Mouse (Mus musculus) kidney, embryonic 14.5 days (tissue): ENCODE results near the gene Cbx3. TPM values are rescaled to one million over a fixed set of nuclear protein-coding genes. Genes with fewer than 3 reads are reported as not detected.
"Not testable (repeated sequence)": the region's sequence is repeated elsewhere in the genome, so short reads cannot be mapped to it uniquely, and the experiment has no call there.

Experiments used
- ATAC-seq: fragments of 200-750 bp; cut with Nextera tagmentation; 2 replicates; pipeline ENCODE4 v1.8.0; 2017; ENCODE audit warnings: moderate number of reproducible peaks, mild to moderate bottlenecking, moderate TSS enrichment, moderate library complexity; ENCODE audit not compliant: low FRiP score, low TSS enrichment
- H3K27ac ChIP-seq: fragments of 300-500 bp; sonication (generic); 2 replicates; pipeline ENCODE4 v1.5.1; 2014; ENCODE audit warnings: low read depth, mild to moderate bottlenecking, low read length, moderate library complexity, mixed read lengths
- H3K27me3 ChIP-seq: fragments of 300-500 bp; sonication (generic); 2 replicates; pipeline ENCODE4 v1.6.1; 2014; ENCODE audit warnings: mild to moderate bottlenecking, low read length; ENCODE audit not compliant: control insufficient read depth, insufficient read depth
- H3K36me3 ChIP-seq: fragments of 300-500 bp; sonication (generic); 2 replicates; pipeline ENCODE4 v1.6.1; 2014; ENCODE audit warnings: low read length, mixed read lengths; ENCODE audit not compliant: control insufficient read depth, insufficient read depth
- H3K4me1 ChIP-seq: fragments of 300-500 bp; sonication (generic); 2 replicates; pipeline ENCODE4 v1.6.1; 2014; ENCODE audit warnings: low read length, mixed read lengths; ENCODE audit not compliant: control insufficient read depth, insufficient read depth
- H3K4me2 ChIP-seq: fragments of 300-500 bp; sonication (generic); replicated peaks from 2 replicates; pipeline ENCODE4 v1.6.1; 2014; ENCODE audit warnings: low read depth, mild to moderate bottlenecking, low read length
- H3K4me3 ChIP-seq: fragments of 300-500 bp; sonication (generic); 2 replicates; pipeline ENCODE4 v1.5.1; 2014; ENCODE audit warnings: mild to moderate bottlenecking, low read length
- H3K9ac ChIP-seq: fragments of 300-500 bp; sonication (generic); 2 replicates; pipeline ENCODE4 v1.6.1; 2014; ENCODE audit warnings: low read depth, mild to moderate bottlenecking, low read length, moderate library complexity
- H3K9me3 ChIP-seq: fragments of 300-500 bp; sonication (generic); 2 replicates; pipeline ENCODE4 v1.6.1; 2016; ENCODE audit warnings: low read length; ENCODE audit not compliant: control insufficient read depth
- WGBS: fragments of 180-500 bp; shearing (Covaris S2); extraction: QIAGEN DNeasy Blood & Tissue Kit; methylation state at CpG from one replicate; pipeline ENCODE4 v1.1.7; 2014; 5-methylcytosine and 5-hydroxymethylcytosine counted together
- polyA plus RNA-seq: library from polyadenylated mRNA; unstranded; fragments of >200 nt; fragmentation: Nextera tagmentation; extraction: Ambion mirVana; gene quantifications from 2 replicates; pipeline ENCODE4 v1.2.1, GENCODE M21; 2014

Cbx3 gene
- polyA plus RNA-seq, 1 experiment from 2014 or later = 559 TPM

DNA sequence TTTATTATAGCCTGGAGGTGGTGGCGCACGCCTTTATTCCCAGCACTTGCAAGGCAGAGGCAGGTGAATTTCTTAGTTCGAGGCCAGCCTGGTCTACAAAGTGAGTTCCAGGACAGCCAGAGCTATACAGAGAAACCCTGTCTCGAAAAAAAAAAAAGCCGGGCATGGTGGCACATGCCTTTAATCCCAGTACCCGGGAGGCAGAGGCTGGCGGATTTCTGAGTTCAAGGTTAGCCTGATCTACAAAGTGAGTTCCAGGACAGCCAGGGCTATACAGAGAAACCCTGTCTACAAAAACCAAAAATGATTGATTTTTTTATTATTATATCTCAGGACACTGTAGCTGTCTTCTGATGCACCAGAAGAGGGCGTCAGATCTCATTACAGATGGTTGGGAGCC lies 14.4 kb downstream of the Cbx3 start:
- H3K4me1 ChIP-seq, H3K4me3 ChIP-seq, H3K4me2 ChIP-seq, H3K9ac ChIP-seq, H3K27ac ChIP-seq, ATAC-seq, H3K9me3 ChIP-seq, H3K27me3 ChIP-seq: not testable (repeated sequence)
- 89% methylated on average over 8 of the region's 8 CpGs for WGBS
- H3K36me3 ChIP-seq = peaks cover 36% of the 10 kb centered on the region

DNA sequence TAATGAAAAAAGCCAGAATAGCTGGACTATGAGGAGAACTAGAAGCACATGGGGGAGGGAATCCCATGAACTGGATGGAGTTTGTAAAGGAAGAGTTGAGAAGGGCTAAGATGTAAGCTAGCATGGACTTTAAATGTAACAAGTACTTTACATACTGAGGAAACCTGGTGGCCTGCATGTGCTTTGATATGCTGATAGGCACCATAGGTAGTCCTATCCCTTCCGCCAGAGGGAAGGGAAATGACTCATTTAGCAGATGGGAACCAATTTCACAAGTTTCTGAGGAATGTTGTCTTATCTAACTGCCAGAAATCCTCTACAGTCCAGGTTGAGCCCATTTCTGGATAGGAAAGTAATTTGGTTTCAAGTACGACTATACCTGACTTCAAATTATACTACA lies 15.5 kb downstream of the Cbx3 start:
- H3K4me1 ChIP-seq = no peaks in the 10 kb centered on the region
- 40% methylated on average over 2 of the region's 2 CpGs for WGBS
- no peak overlapping the region for H3K9ac ChIP-seq

DNA sequence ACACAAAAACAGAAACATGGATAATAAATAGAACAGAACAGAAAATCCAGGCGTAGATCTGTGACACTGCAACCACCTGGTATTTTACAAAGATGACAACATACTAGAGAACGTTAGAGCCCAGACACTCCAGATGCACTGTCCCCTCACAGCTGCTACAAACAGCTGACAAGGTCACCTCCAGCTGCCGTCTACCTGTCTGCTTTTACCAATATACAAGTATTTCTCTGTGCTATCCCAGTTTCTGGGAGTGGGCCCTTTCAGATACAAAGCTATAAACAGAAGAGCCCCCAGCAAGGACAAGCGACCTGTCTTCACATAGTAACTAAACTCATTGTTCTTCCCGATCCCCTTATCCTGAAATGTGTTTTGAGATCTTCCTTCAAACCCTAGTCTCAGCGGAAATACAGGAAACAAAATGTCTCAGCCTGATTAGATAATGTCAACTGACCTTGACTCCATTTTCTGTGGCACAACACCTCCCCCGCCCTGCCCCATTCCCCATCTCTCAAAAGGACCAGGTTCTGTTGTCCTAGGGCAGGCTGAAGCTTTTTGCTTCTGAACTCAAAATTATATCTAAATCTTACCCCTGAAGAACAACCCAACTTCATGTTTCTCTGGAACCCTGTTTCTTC lies 16.0 kb downstream of the Cbx3 start:
- Histone ChIP-seq H3K9ac (no peak overlapping the region), H3K27me3 (no peaks in the 10 kb centered on the region), H3K4me1 (no peaks in the 10 kb centered on the region), H3K4me3 (no peak overlapping the region), H3K36me3 (peaks cover 20% of the 10 kb centered on the region), H3K4me2 (no peak overlapping the region), H3K9me3 (no peaks in the 10 kb centered on the region), H3K27ac (no peak overlapping the region)
- 68% methylated on average over 7 of the region's 7 CpGs for WGBS
- ATAC-seq = no peak

More for the DNA sequence above, 15.5 kb downstream of the Cbx3 start:
- no peak for ATAC-seq
- H3K27me3 ChIP-seq = no peaks in the 10 kb centered on the region
- H3K36me3 ChIP-seq = peaks cover 25% of the 10 kb centered on the region
- H3K4me3 ChIP-seq = no peak overlapping the region
- H3K27ac ChIP-seq = no peak overlapping the region
- H3K9me3 ChIP-seq = no peaks in the 10 kb centered on the region
- no peak overlapping the region for H3K4me2 ChIP-seq

DNA sequence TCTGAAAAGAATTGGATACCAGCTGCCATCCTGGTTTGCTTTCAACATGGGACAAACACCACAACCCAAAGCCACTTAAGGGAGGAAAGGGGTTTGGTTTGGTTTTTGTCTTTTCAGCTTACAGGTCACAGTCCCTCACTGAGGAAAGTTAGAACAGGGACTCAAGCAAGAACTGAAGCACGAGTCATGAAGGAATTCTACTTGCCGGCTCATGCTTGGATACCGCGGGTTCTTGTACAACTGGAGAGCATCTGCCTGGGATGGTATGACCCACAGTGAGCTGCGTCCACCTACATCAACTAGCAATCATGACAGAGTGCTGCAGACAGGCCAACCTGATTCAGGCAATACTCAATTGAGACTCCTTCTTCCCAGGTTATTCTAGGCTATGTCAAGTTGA lies 16.6 kb downstream of the Cbx3 start:
- H3K36me3 ChIP-seq = peaks cover 15% of the 10 kb centered on the region
- no peaks in the 10 kb centered on the region for H3K27me3 ChIP-seq
- WGBS = 92% methylated on average over 5 of the region's 5 CpGs
- no peak for ATAC-seq
- no peak overlapping the region for H3K9ac ChIP-seq
- no peaks in the 10 kb centered on the region for H3K9me3 ChIP-seq
- H3K4me2 ChIP-seq = no peak overlapping the region
- no peak overlapping the region for H3K27ac ChIP-seq
- H3K4me1 ChIP-seq = no peaks in the 10 kb centered on the region
- no peak overlapping the region for H3K4me3 ChIP-seq

DNA sequence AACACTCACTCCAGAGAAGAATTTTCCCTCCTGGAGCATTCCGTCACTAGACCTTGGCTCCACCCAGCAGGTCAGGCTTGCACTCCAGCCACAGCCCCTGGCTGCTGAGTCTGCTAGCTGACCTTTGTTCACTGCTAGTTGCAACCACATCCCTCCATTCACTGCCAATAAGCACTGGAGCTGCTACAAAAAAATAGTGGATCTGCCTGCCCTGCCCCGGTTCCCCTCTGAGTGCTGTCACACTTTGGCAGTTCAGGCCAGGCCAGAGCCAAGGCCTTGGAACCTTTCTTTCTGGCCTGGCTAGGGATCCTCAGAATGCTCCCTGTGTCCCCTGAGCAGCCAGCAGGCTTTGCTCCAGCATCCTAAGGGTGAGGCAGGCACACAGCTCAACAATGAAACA lies 19.6 kb downstream of the Cbx3 start:
- Histone ChIP-seq H3K4me3 (no peak overlapping the region), H3K36me3 (no peaks in the 10 kb centered on the region), H3K4me1 (no peaks in the 10 kb centered on the region), H3K9ac (no peak overlapping the region), H3K27ac (no peak overlapping the region), H3K27me3 (no peaks in the 10 kb centered on the region), H3K9me3 (no peaks in the 10 kb centered on the region), H3K4me2 (no peak overlapping the region)
- ATAC-seq = no peak
- 45% methylated on average over 2 of the region's 2 CpGs for WGBS

- Histone ChIP-seq H3K4me2 (no peak overlapping the region), H3K9me3 (0 out of 2 replicates have a peak, but pooled peaks cover 3% of the 10 kb centered on the region), H3K27ac (no peak overlapping the region), H3K9ac (no peak overlapping the region), H3K27me3 (no peaks in the 10 kb centered on the region), H3K36me3 (no peaks in the 10 kb centered on the region), H3K4me1 (no peaks in the 10 kb centered on the region), H3K4me3 (no peak overlapping the region)
- WGBS = 67% methylated on average over 8 of the region's 8 CpGs
- ATAC-seq = no peak
Observed at GRCm38 (mm10) chr6:51497321-51498111, 27.4 kb downstream of the Cbx3 start.

DNA sequence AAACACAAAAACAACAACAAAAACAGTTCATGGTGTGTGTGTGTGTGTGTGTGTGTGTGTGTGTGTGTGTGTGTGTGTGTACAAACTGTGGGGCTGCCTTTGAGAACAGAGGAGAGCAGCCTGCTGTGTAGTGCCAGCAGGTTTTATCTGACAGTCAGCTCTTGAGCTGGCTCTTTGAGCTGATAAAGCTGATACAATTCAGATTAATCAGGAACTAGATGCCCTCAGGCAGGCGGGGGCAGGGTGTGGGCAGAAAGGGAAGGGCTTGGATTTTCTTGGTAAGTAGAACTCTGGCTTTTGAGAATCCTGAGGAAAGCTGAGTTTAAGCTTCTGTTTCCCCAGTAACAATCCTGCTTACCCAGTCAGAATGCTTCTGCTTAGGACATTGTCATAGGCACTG lies 35.5 kb downstream of the Cbx3 start:
- Histone ChIP-seq H3K36me3 (no peaks in the 10 kb centered on the region), H3K27me3 (no peaks in the 10 kb centered on the region), H3K4me1 (no peaks in the 10 kb centered on the region), H3K9me3 (0 out of 2 replicates have a peak, but pooled peaks cover 3% of the 10 kb centered on the region), H3K9ac (no peak overlapping the region), H3K27ac (no peak overlapping the region), H3K4me3 (no peak overlapping the region), H3K4me2 (no peak overlapping the region)
- WGBS = 86% methylated on average over 1 of the region's 1 CpGs
- no peak for ATAC-seq

DNA sequence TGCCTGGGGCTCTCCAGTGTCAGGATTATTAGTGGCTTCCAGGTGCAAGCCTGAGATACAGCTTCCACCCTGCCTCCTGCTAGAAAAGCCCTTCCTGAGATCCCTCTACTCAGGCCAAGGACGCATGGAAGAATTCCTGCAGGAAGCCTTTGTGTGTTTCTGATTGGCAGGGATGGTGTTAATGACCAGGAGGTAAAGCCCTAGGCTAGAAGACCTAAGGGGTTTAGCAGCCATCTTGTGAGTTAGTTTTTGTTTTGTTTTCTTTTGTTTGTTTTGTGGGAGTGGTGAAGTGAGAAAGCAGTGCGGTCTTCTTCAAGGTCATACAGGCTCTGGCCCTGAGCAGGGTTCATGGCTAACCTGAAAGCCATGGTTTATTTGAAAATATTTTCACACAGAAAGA lies 37.4 kb downstream of the Cbx3 start:
- H3K4me1 ChIP-seq = no peaks in the 10 kb centered on the region
- 58% methylated on average over 2 of the region's 2 CpGs for WGBS
- no peak overlapping the region for H3K4me3 ChIP-seq
- no peak overlapping the region for H3K4me2 ChIP-seq
- no peak overlapping the region for H3K27ac ChIP-seq
- H3K36me3 ChIP-seq = no peaks in the 10 kb centered on the region
- no peak overlapping the region for H3K9ac ChIP-seq
- H3K9me3 ChIP-seq = no peaks in the 10 kb centered on the region
- no peak for ATAC-seq
- no peaks in the 10 kb centered on the region for H3K27me3 ChIP-seq
